Mouse (Mus musculus): ENCODE results near the gene Mpo.

DNA sequence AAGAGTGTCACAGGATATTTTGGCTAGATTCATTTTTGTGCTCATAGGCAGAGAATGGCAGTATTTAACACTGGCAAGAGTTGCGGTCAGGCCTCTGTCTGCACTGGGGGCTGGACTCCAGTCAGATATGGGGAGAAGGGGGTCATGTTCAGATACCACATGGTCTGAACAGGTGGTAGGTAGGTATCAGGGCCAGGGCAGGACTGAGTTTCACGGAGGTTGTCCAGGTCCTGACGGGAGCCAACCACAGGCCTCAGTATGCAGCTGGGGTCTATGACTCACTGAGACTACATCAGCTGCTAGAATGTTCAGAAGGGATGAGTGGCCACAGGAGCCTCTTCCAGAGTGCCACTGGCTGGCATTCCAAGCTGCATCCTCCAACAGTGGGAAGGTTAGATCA is 21.0 kb upstream of the Mpo start:
- TF ChIP-seq GATA1 (IDR thresholded peaks at IDR 0.05; ENCODE audit: borderline replicate concordance, low read length), result no peak
- no peak for TF ChIP-seq CTCF (IDR thresholded peaks at IDR 0.05; ENCODE audit: low read depth, low read length)
- no peak for TF ChIP-seq TAL1 (conservative IDR thresholded peaks at IDR 0.05; ENCODE audit: low read depth, low read length)
- no peak for TF ChIP-seq GATA2 (IDR thresholded peaks at IDR 0.05; ENCODE audit: borderline replicate concordance, low read depth, low read length)
- TF ChIP-seq POLR2AphosphoS5 (IDR thresholded peaks at IDR 0.05; ENCODE audit: insufficient replicate concordance, low read depth, low read length), result no peak

Data from G1E (cell line).